Mouse (Mus musculus) limb, embryonic 14.5 days (tissue): ENCODE results near the gene Stt3a. TPM values are rescaled to one million over a fixed set of nuclear protein-coding genes. Genes with fewer than 3 reads are reported as not detected.

ENCODE experiments used
- ATAC-seq: fragments of 200-750 bp; cut with Nextera tagmentation; 2 replicates; pipeline ENCODE4 v1.8.0; 2017; ENCODE audit warnings: low read depth, moderate number of reproducible peaks, moderate TSS enrichment; ENCODE audit not compliant: low FRiP score
- DNase-seq: peaks from one replicate; pipeline ENCODE4 v3.0.0-alpha.2; 2015; ENCODE audit warnings: low spot score
- H3K27ac ChIP-seq: fragments of 300-500 bp; sonication (generic); replicated peaks from 2 replicates; pipeline ENCODE4 v1.5.1; 2014; ENCODE audit warnings: low read depth, mild to moderate bottlenecking, low read length, moderate library complexity, mixed read lengths
- H3K27me3 ChIP-seq: fragments of 300-500 bp; sonication (generic); 2 replicates; pipeline ENCODE4 v1.6.1; 2014; ENCODE audit warnings: low read length, mixed read lengths; ENCODE audit not compliant: control insufficient read depth, insufficient read depth
- H3K36me3 ChIP-seq: fragments of 300-500 bp; sonication (generic); 2 replicates; pipeline ENCODE4 v1.6.1; 2014; ENCODE audit warnings: mild to moderate bottlenecking, low read length, moderate library complexity, mixed read lengths; ENCODE audit not compliant: control insufficient read depth, insufficient read depth
- H3K4me1 ChIP-seq: fragments of 300-500 bp; sonication (generic); 2 replicates; pipeline ENCODE4 v1.6.1; 2014; ENCODE audit warnings: antibody characterized with exemption, low read length, mixed read lengths; ENCODE audit not compliant: control insufficient read depth, insufficient read depth
- H3K4me2 ChIP-seq: fragments of 300-500 bp; sonication (generic); replicated peaks from 2 replicates; pipeline ENCODE4 v1.6.1; 2014; ENCODE audit warnings: low read depth, mild to moderate bottlenecking, low read length, moderate library complexity; ENCODE audit not compliant: severe bottlenecking
- H3K4me3 ChIP-seq: fragments of 300-500 bp; sonication (generic); replicated peaks from 2 replicates; pipeline ENCODE4 v1.5.1; 2014; ENCODE audit warnings: low read length
- H3K9ac ChIP-seq: fragments of 300-500 bp; sonication (generic); 2 replicates; pipeline ENCODE4 v1.6.1; 2014; ENCODE audit warnings: mild to moderate bottlenecking, low read depth, low read length, moderate library complexity; ENCODE audit not compliant: severe bottlenecking
- H3K9me3 ChIP-seq: fragments of 300-500 bp; sonication (generic); 2 replicates; pipeline ENCODE4 v1.6.1; 2016; ENCODE audit warnings: low read length; ENCODE audit not compliant: control insufficient read depth
- POLR2A ChIP-seq: fragments of 200-500 bp; IDR thresholded peaks from 2 replicates; pipeline ENCODE4 v1.8.0; 2012; ENCODE audit warnings: inconsistent platforms, mild to moderate bottlenecking, moderate library complexity, borderline replicate concordance; ENCODE audit not compliant: insufficient read depth, insufficient read length; ENCODE audit errors: extremely low read depth
- WGBS: fragments of 180-500 bp; shearing (Covaris S2); extraction: QIAGEN DNeasy Blood & Tissue Kit; methylation state at CpG from one replicate; pipeline ENCODE4 v1.1.7; 2014; 5-methylcytosine and 5-hydroxymethylcytosine counted together
- polyA plus RNA-seq, 2 experiments: library from polyadenylated mRNA; depleted of rRNA in 1 of 2; stranded (reverse) in 1 of 2; unstranded in 1 of 2; fragments of >200 nt; fragmentation: Nextera tagmentation in 1 of 2; extraction: Ambion mirVana in 1 of 2; gene quantifications; 2 replicates each; pipeline versions ENCODE4 v1.2.1 to v1.2.3; 2012 to 2014

Gene Stt3a
- polyA plus RNA-seq, 2 experiments, result 251 to 264 TPM

GRCm38 (mm10) chr9:36803386-36803785 is 35.9 kb upstream of the Stt3a start:
- TF ChIP-seq POLR2A, result no peak
- H3K4me1 ChIP-seq, result no peaks in the 10 kb centered on the region
- H3K4me2 ChIP-seq, result no peak overlapping the region
- no peaks in the 10 kb centered on the region for H3K36me3 ChIP-seq
- no peaks in the 10 kb centered on the region for H3K27me3 ChIP-seq
- DNase-seq, result no peak
- no peak overlapping the region for H3K27ac ChIP-seq
- H3K9ac ChIP-seq, result no peak overlapping the region
- no peak overlapping the region for H3K4me3 ChIP-seq
- H3K9me3 ChIP-seq, result no peaks in the 10 kb centered on the region
- WGBS, result 63% methylated on average over 6 of the region's 6 CpGs
- ATAC-seq, result no peak

DNA sequence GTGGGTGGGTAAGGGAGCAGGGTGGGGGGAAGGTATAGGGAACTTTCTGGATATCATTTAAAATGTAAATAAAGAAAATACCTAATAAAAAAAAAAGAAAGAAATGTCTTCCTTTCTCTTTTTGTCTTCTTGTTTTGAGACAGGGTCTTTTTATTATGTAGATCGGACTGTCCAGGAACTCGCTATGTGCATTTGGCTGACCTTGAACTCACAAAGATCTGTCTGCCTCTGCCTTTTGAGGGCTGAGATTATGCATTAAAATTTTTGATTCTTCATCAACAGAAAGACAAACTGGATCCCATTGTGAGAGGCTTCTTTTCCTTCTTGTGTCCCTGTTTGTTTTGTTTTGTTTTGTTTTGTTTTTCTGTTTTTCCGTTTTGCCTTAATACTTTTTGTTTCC is 35.5 kb upstream of the Stt3a start:
- Histone ChIP-seq H3K27ac (no peak overlapping the region), H3K9ac (no peak overlapping the region), H3K4me1 (no peaks in the 10 kb centered on the region), H3K4me3 (no peak overlapping the region), H3K27me3 (no peaks in the 10 kb centered on the region), H3K4me2 (no peak overlapping the region), H3K9me3 (no peaks in the 10 kb centered on the region), H3K36me3 (no peaks in the 10 kb centered on the region)
- ATAC-seq (no peak), DNase-seq (no peak)
- 92% methylated on average over 3 of the region's 3 CpGs for WGBS
- no peak for TF ChIP-seq POLR2A

DNA sequence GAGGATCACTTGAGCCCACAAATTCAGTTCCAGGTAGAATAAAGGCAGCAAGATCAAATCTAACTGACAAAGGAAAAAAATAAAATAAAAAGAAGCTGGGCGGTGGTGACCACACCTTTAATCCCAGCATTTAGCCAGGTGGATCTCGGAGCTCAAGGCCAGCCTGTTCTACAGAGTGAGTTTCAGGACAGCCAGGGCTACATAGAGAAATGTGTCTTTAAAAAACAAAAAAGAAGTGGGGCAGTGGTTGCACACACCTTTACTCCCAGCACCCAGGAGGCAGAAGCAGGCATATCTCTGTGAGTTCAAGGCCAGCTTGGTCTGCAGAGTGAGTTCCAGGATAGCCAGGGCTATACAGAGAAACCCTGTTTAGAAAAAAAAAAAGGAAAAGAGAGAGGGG is 34.5 kb upstream of the Stt3a start:
- H3K9me3 ChIP-seq, result no peaks in the 10 kb centered on the region
- no peaks in the 10 kb centered on the region for H3K4me1 ChIP-seq
- 83% methylated on average over 2 of the region's 2 CpGs for WGBS
- no peaks in the 10 kb centered on the region for H3K27me3 ChIP-seq
- no peak for ATAC-seq
- H3K4me2 ChIP-seq, result no peak overlapping the region
- DNase-seq, result no peak
- no peak for TF ChIP-seq POLR2A
- no peak overlapping the region for H3K4me3 ChIP-seq
- no peak overlapping the region for H3K27ac ChIP-seq
- no peak overlapping the region for H3K9ac ChIP-seq
- H3K36me3 ChIP-seq, result no peaks in the 10 kb centered on the region

GRCm38 (mm10) chr9:36796781-36797555 is 29.5 kb upstream of the Stt3a start, which contains the start of gene Ei24:
Ei24 (minus strand) TSS chr9:36797393.
- Histone ChIP-seq H3K4me1 (peaks cover 8% of the 10 kb centered on the region; the same call in 1 of the 2 replicates), H3K9ac (peak within 1 kb of the TSS; percentile 92), H3K4me2 (peak within 1 kb of the TSS; percentile 54), H3K27ac (peak within 1 kb of the TSS; percentile 59; the same call in 1 of the 2 replicates), H3K4me3 (peak within 1 kb of the TSS; percentile 81), H3K9me3 (no peaks in the 10 kb centered on the region), H3K27me3 (no peaks in the 10 kb centered on the region), H3K36me3 (peaks cover 9% of the 10 kb centered on the region; the same call in 1 of the 2 replicates)
- DNase-seq (peak; percentile 67), ATAC-seq (peak; percentile 98)
- 1% methylated on average over 46 of the region's 66 CpGs for WGBS
- TF ChIP-seq POLR2A, result peak; percentile 59; the same call in 1 of the 2 replicates

- peak overlapping the region; percentile 81 for H3K4me3 ChIP-seq
- ATAC-seq (no peak), DNase-seq (no peak)
- TF ChIP-seq POLR2A, result no peak
- peak overlapping the region; percentile 92 for H3K9ac ChIP-seq
- peaks cover 8% of the 10 kb centered on the region; the same call in 1 of the 2 replicates for H3K4me1 ChIP-seq
- no peak overlapping the region for H3K27ac ChIP-seq
- no peaks in the 10 kb centered on the region for H3K27me3 ChIP-seq
- WGBS, result 9% methylated on average over 5 of the region's 5 CpGs
- H3K9me3 ChIP-seq, result no peaks in the 10 kb centered on the region
- peak overlapping the region; percentile 54 for H3K4me2 ChIP-seq
- peaks cover 16% of the 10 kb centered on the region for H3K36me3 ChIP-seq
Measured at GRCm38 (mm10) chr9:36796224-36796623, 28.7 kb upstream of the Stt3a start.
